Mouse (Mus musculus): ENCODE results near the gene Abcc5. TPM values are rescaled to one million over a fixed set of nuclear protein-coding genes. Genes with fewer than 3 reads are reported as not detected.
"Not testable (repeated sequence)": the region's sequence is repeated elsewhere in the genome, so short reads cannot be mapped to it uniquely, and the experiment has no call there.

Gene Abcc5
- polyA plus RNA-seq, 1 experiment from 2014 or later, result 56.1 TPM

DNA sequence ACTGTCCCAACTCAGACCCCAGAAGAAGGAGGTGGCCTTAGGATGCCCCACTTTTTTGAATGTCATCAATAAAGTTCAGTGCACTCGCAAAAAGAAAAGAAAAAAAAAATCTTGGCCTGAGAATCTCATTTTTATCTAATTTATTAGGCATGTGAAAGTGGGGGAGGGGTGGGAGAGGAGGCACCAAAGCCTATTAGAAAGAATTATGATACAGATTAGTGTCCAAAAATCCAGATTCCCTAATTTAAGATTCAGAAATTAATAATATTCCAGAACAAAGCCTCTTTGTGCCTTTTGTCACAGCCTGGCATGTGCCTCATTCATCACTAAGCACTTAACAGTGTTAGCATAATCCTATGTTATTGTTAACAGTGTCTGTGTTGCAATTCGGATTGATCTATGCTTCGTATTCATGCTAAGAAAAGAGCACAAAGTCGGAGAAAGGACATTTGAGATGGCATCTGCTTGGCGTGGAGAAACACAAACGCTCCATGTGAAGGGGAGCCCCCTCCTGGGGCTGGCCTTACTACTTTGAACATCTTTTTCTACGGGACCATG is 18.7 kb upstream of the Abcc5 start:
- Histone ChIP-seq H3K9me3 (replicated peaks) (peaks cover under 1% of the 10 kb centered on the region; the same call in 1 of the 2 replicates), H3K27me3 (ENCODE audit: low read depth, poor library complexity, severe bottlenecking) (no peaks in the 10 kb centered on the region), H3K27ac (replicated peaks) (no peak overlapping the region), H3K36me3 (no peaks in the 10 kb centered on the region), H3K4me1 (peaks cover 13% of the 10 kb centered on the region; the same call in 1 of the 2 replicates), H3K4me3 (no peak overlapping the region)
- 59% methylated on average over 7 of the region's 7 CpGs for WGBS
- no peak for DNase-seq (ENCODE audit: low spot score)

DNA sequence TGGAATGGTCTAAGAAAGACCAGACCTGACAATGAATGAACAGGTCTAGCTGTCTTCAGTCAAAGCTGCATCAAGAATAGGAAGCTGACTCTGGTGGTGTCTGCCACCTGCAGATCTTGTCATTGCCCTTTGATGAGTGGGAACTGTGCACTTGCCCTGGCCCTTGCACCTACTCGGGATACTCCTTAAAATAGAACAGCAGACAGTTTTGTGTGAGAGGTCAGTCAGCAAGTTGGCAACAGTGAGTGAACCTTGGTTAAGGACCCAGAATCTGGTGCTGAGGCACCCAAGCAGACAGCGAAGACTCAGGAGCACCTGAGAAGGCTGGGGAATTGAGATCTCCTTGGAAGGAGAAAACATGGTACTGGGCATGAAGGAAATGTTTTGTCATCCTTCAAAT is 16.7 kb upstream of the Abcc5 start:
- WGBS, result 81% methylated on average over 2 of the region's 2 CpGs

DNA sequence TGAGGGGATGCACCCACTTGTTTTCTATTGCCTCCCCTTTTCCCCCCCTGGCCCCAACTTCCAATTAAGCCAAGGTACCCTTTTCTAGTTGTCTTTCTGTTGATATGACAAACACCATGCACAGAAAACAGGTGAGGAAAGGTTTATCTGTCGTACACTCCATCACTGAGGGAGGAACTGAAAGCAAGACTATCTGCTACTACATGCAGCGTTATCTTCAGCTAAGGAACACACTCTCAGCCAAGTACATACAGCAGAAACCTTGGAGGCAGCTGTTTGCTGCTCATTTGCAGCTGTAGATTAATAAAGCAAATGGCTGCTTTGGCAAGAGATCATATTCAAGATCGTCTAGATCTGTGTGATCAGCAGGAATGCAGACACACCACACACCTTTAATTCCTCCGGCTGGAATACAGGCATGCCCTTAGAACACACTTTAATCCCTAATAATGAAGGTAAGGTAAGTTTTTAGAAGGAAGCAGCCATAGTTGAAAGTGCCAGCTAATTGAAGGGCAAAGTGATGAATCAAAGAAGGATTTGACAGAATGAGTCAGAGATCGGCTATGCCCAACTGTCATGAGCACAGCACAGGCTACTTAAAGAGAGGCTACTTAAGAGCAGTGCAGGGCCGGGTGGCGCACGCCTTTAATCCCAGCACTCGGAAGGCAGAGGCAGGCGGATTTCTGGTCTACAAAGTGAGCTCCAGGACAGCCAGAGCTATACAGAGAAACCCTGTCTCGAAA is 12.7 kb upstream of the Abcc5 start:
- H3K4me3 ChIP-seq, result no peak overlapping the region
- WGBS, result 87% methylated on average over 11 of the region's 11 CpGs
- H3K36me3 ChIP-seq, result no peaks in the 10 kb centered on the region
- H3K9me3 ChIP-seq (replicated peaks), result peaks cover 5% of the 10 kb centered on the region; the same call in 1 of the 2 replicates
- no peak for DNase-seq (ENCODE audit: low spot score)
- H3K4me1 ChIP-seq, result no peaks in the 10 kb centered on the region
- no peaks in the 10 kb centered on the region for H3K27me3 ChIP-seq (ENCODE audit: low read depth, poor library complexity, severe bottlenecking)
- no peak overlapping the region for H3K27ac ChIP-seq (replicated peaks)

More for the DNA sequence above, 16.7 kb upstream of the Abcc5 start:
- Histone ChIP-seq H3K36me3 (no peaks in the 10 kb centered on the region), H3K27me3 (ENCODE audit: low read depth, poor library complexity, severe bottlenecking) (no peaks in the 10 kb centered on the region), H3K4me1 (peaks cover 13% of the 10 kb centered on the region; the same call in 1 of the 2 replicates), H3K4me3 (no peak overlapping the region), H3K9me3 (replicated peaks) (peaks cover 5% of the 10 kb centered on the region; the same call in 1 of the 2 replicates), H3K27ac (replicated peaks) (no peak overlapping the region)
- DNase-seq (ENCODE audit: low spot score), result no peak

DNA sequence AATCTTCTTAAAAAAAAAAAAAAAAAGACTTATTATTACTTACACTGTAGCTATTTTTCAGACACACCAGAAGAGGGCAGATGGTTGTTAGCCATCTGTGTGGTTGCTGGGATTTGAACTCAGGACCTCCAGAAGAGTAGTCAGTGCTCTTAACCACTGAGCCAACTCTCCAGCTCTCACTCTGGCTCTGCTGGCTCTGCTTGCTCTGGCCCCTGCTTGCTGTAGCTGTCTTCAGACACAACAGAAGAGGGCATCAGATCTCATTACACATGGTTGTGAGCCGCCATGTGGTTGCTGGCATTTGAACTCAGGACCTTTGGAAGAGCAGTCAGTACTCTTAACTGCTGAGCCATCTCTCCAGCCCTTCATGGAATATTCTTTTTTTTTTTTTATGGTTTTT is 11.9 kb upstream of the Abcc5 start:
- H3K27ac ChIP-seq (replicated peaks); H3K36me3 ChIP-seq; H3K4me1 ChIP-seq; H3K9me3 ChIP-seq (replicated peaks); DNase-seq (ENCODE audit: low spot score); H3K4me3 ChIP-seq; H3K27me3 ChIP-seq (ENCODE audit: low read depth, poor library complexity, severe bottlenecking): not testable (repeated sequence)
- 81% methylated on average over 1 of the region's 1 CpGs for WGBS

DNA sequence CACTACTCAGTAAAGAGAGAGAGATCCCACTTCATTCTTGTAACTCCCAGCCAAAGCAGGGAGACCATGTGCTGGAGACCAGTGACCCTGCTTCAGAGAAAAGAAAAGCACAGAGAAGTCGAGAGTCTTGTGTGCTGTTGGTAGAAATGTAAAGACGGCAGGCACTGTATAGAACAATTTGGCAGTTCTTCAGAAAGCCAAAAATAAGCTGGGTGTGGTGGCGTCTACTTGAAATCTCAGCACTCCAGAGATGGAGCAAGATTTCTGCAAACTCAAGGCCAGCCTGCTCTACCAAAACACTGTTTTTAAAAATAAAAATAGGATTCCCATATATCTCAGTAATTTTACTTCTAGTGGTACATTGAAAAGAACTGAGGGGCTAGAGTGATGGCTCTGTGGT is 10.1 kb upstream of the Abcc5 start:
- 89% methylated on average over 3 of the region's 3 CpGs for WGBS
- no peaks in the 10 kb centered on the region for H3K4me1 ChIP-seq

DNA sequence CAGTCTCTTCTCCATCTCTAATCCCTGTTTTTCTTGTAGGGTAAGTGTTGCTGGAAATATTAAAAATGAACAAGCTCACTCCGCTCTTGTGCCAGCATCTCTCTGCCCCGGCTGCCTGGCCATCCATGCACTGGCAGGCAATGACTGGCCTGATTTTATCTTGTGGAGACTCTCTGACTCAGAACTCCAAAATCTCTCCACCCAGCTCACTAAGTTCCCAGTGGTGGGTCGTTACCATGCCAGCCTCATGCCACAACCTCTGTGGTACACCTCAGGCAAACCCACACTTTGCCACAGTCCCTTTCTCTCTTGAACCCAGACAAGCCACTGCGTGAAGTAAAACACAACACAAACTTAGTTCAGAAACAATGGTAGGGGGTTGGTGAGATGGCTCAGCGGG is 3.1 kb upstream of the Abcc5 start:
- Histone ChIP-seq H3K36me3 (no peaks in the 10 kb centered on the region), H3K27ac (replicated peaks) (no peak overlapping the region), H3K4me1 (peaks cover 18% of the 10 kb centered on the region), H3K4me3 (no peak overlapping the region), H3K27me3 (ENCODE audit: low read depth, poor library complexity, severe bottlenecking) (no peaks in the 10 kb centered on the region), H3K9me3 (replicated peaks) (no peaks in the 10 kb centered on the region)
- DNase-seq (ENCODE audit: low spot score), result no peak
- WGBS, result 91% methylated on average over 5 of the region's 5 CpGs

More for the DNA sequence above, 10.1 kb upstream of the Abcc5 start:
- DNase-seq (ENCODE audit: low spot score), result no peak
- H3K9me3 ChIP-seq (replicated peaks), result peaks cover 5% of the 10 kb centered on the region; the same call in 1 of the 2 replicates
- no peak overlapping the region for H3K4me3 ChIP-seq
- no peaks in the 10 kb centered on the region for H3K36me3 ChIP-seq
- H3K27ac ChIP-seq (replicated peaks), result no peak overlapping the region
- H3K27me3 ChIP-seq (ENCODE audit: low read depth, poor library complexity, severe bottlenecking), result no peaks in the 10 kb centered on the region

DNA sequence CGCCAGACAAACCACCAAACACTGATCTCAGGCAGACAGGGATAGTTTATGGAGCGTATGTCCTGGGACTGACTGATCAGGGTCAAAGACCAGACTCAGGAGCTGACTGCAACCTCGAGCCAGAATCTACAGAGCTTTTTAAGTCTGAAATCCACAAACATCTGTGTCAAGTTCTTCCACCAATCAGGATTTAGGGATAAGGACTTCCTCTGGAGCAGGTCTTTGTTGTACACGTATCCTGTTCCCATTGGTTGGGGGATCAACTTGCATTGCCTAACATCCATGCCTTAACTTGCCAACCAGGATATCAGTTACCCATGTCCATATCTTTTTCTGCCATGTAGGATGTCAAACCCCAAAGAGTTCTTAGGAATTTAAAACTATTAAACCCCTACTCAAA is 1.4 kb upstream of the Abcc5 start:
- no peak overlapping the region for H3K4me3 ChIP-seq
- H3K36me3 ChIP-seq, result no peaks in the 10 kb centered on the region
- DNase-seq (ENCODE audit: low spot score), result no peak
- peaks cover 18% of the 10 kb centered on the region for H3K4me1 ChIP-seq
- H3K27ac ChIP-seq (replicated peaks), result no peak overlapping the region
- no peaks in the 10 kb centered on the region for H3K9me3 ChIP-seq (replicated peaks)
- H3K27me3 ChIP-seq (ENCODE audit: low read depth, poor library complexity, severe bottlenecking), result no peaks in the 10 kb centered on the region
- 87% methylated on average over 4 of the region's 4 CpGs for WGBS

DNA sequence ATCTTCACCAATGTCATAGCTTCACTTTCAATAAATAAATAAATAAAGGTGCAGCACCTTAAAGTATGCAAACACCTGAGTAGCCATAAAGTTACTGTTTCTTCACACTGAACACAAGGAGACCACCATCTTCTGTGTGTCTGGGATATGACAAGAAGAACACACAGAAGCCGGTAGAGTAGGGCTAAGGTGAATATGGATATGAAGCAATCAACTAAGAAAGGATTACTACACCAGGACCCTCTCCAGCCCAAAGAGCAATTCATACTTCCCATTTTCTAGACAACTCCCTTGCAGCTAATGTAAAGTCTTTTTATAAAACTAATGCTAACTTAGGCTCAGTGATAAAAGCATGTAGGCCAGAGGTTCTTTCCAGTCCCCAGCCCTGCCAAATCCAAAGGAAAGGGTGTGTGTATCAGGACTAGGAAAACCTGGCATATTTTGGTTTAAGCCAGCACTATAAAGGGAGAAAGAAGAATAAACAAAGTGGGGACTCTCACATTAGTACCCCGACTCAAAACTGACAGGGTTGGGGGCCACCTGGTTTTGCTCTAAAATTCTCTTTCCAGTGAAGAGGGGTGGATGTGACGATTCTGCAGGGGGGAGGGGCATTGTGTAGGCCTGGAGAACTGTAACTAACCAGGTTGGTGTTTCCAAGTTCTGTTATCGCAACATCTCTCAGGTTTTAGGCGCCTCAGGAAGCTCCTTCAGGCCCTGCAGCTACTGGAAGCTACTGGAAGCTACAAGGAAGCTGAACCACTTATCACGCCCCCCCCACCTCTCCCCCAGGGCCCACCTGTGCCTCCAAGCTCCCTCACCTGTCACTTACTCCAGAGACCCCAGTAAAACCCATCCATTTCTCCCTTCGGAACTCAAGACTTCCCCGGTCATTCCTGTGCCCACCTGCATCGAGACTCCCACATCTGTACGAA is 1.2 kb downstream of the Abcc5 start:
- Histone ChIP-seq H3K9me3 (replicated peaks) (no peaks in the 10 kb centered on the region), H3K36me3 (peaks cover 22% of the 10 kb centered on the region), H3K27ac (replicated peaks) (peak overlapping the region; percentile 89), H3K27me3 (ENCODE audit: low read depth, poor library complexity, severe bottlenecking) (no peaks in the 10 kb centered on the region), H3K4me1 (peaks cover 18% of the 10 kb centered on the region), H3K4me3 (peak overlapping the region; percentile 84)
- WGBS, result 65% methylated on average over 10 of the region's 10 CpGs
- no peak for DNase-seq (ENCODE audit: low spot score)

DNA sequence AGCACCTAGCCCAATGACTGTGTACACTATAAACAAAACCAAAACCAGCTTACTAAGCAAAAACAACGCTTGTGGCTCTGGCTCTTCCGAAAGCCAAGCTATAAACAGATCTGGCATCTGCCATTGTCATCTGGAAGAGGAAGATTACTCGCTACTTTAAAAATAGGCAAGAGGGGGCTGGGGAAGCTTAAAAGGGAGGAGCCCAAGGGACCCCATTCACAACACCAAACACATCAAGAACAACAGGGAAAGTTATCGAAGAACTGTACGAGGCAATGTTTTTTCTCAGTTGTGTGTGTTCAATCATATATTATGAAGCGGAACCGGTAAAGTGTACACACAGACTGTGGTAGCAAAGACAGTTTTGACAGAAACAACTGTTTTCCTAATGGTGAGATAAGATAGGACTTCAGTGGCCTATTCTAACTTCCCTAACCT is 1.9 kb downstream of the Abcc5 start:
- H3K27ac ChIP-seq (replicated peaks), result no peak overlapping the region
- peaks cover 18% of the 10 kb centered on the region for H3K4me1 ChIP-seq
- WGBS, result 92% methylated on average over 7 of the region's 7 CpGs
- no peaks in the 10 kb centered on the region for H3K27me3 ChIP-seq (ENCODE audit: low read depth, poor library complexity, severe bottlenecking)
- H3K9me3 ChIP-seq (replicated peaks), result no peaks in the 10 kb centered on the region
- DNase-seq (ENCODE audit: low spot score), result no peak
- no peak overlapping the region for H3K4me3 ChIP-seq
- H3K36me3 ChIP-seq, result peaks cover 25% of the 10 kb centered on the region

DNA sequence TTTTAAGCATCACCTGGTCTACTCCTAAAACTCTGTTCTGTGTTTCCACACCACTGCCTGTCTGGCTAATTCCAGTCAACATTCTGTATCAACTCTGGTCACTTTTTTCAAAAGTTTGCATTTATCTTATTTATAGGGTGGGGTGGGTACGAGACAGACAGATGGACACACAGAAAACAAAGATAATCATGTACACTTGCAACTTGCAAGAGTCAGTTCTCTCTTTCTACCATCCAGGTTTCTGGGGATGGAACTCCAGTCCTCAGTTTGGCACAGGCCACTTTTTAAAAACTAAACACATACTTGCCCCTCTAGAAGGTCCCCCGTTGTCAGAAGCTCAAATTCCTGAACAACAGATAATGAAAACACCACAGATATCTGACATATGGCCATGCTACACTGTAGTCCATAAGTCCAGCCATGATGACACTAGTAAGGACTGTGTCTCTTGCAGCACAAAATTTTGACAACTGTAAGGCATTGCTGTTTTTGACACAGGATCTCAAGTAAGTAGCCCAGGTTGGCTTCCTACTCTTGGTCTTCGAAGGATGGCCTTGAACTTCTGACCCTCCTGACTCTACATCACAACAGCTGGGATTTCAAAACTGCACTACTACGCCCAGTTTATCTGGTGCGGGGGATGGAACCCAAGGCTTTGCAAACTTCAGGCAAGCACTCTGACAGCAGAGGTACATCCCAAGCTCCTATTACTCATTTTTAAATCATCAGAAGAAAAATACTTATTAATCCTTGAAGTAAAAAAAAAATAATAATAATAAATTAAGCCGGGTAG is 3.1 kb downstream of the Abcc5 start:
- no peak overlapping the region for H3K27ac ChIP-seq (replicated peaks)
- no peaks in the 10 kb centered on the region for H3K27me3 ChIP-seq (ENCODE audit: low read depth, poor library complexity, severe bottlenecking)
- no peaks in the 10 kb centered on the region for H3K9me3 ChIP-seq (replicated peaks)
- H3K36me3 ChIP-seq, result peaks cover 30% of the 10 kb centered on the region
- DNase-seq (ENCODE audit: low spot score), result no peak
- 91% methylated on average over 6 of the region's 6 CpGs for WGBS
- H3K4me1 ChIP-seq, result peaks cover 18% of the 10 kb centered on the region
- H3K4me3 ChIP-seq, result no peak overlapping the region

DNA sequence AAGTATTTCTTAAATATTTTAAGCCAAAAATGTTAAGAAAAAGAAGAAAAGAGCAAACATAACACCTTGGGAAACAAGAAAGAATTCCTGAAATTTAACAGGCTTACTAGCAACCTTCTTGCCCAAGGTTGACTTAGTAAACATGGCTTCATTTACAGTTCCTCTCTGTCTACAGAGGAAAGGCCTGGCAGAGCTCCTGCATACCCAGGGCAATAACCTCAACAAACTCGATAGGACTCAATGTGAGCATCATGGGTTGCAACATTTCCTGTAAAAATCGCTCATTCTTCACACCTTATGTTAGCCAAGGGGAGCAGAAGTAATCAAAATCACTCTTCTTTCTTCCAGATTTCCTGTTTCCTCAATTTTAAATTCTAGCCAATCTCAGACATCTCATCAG is 8.1 kb downstream of the Abcc5 start:
- Histone ChIP-seq H3K27ac (replicated peaks) (no peak overlapping the region), H3K9me3 (replicated peaks) (no peaks in the 10 kb centered on the region), H3K4me3 (no peak overlapping the region), H3K36me3 (peaks cover 35% of the 10 kb centered on the region), H3K4me1 (no peaks in the 10 kb centered on the region), H3K27me3 (ENCODE audit: low read depth, poor library complexity, severe bottlenecking) (no peaks in the 10 kb centered on the region)
- DNase-seq (ENCODE audit: low spot score), result no peak
- 92% methylated on average over 2 of the region's 2 CpGs for WGBS

DNA sequence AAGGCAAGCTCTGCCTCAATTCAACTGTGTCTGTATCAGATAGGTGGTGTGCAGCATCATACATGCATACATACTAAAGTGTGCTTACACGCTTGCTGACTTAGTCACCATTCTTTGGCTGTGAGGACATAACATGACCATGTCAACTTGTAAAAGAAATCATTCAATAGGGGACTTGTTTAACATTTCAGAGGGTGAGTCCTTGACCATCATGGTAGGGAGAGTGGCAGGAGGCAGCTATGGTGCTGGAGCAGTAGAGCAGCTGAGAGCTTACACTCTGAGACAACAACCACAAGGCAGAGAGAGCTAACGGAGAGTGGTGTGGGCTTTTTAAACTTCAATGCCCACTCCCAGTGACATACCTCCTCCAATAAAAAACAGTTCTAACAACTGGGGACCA is 9.9 kb downstream of the Abcc5 start:
- 94% methylated on average over 2 of the region's 2 CpGs for WGBS
- Histone ChIP-seq H3K36me3 (peaks cover 26% of the 10 kb centered on the region), H3K4me3 (no peak overlapping the region), H3K27ac (replicated peaks) (no peak overlapping the region), H3K27me3 (ENCODE audit: low read depth, poor library complexity, severe bottlenecking) (no peaks in the 10 kb centered on the region), H3K4me1 (no peaks in the 10 kb centered on the region), H3K9me3 (replicated peaks) (no peaks in the 10 kb centered on the region)
- DNase-seq (ENCODE audit: low spot score), result no peak

All from midbrain, embryonic 10.5 days (tissue).